ENCODE assay signal across 8 mouse cellular contexts in genomic region chr17:34263811-34264371, GRCm38 (mm10). TPM values are rescaled to one million over a fixed set of nuclear protein-coding genes. Genes with fewer than 3 reads are reported as not detected.
DNase-seq lines count a peak whose midpoint lies in the region; ATAC-seq and TF ChIP-seq lines count a peak whose summit lies in the region.

No protein-coding gene starts in this region.

- TF ChIP-seq RAD21 in CH12.LX (IDR thresholded peaks at IDR 0.05; ENCODE audit: low read depth, low read length): peak; percentile 43

- TF ChIP-seq CTCF in CH12.LX (conservative IDR thresholded peaks at IDR 0.05 in 1 of 2, IDR thresholded peaks at IDR 0.05 in 1 of 2; ENCODE audit: low read depth in 2 of 2, low read length in 2 of 2): peak in 1 of 2 experiments; percentile 85; a peak in 2 of 4 replicates
- TF ChIP-seq CTCF in liver, postnatal 0 days (IDR thresholded peaks at IDR 0.05; ENCODE audit: low read depth): peak; percentile 41

- H3K9ac ChIP-seq in CH12.LX (ENCODE audit: insufficient read depth, low read depth): peak overlapping the region; percentile 98
- 0 out of 2 replicates have a peak overlapping the region, but pooled peaks have one; percentile 16 for H3K9ac ChIP-seq in hindbrain, embryonic 14.5 days
- H3K9ac ChIP-seq in liver, postnatal 0 days (replicated peaks): peak overlapping the region; percentile 66

- peak overlapping the region; percentile 70 to 95 (median 78) for H3K4me3 ChIP-seq in CH12.LX (replicated peaks in 1 of 3; ENCODE audit: low read depth in 2 of 3, low read length in 2 of 3, poor library complexity in 1 of 3)
- H3K4me3 ChIP-seq in hindbrain, embryonic 14.5 days (replicated peaks; ENCODE audit: low read length): peak overlapping the region; percentile 46
- peak overlapping the region; percentile 65 for H3K4me3 ChIP-seq in liver, postnatal 0 days (ENCODE audit: low read depth, low read length)

- H3K4me1 ChIP-seq in CH12.LX (ENCODE audit: control insufficient read depth in 1 of 2, insufficient read depth in 2 of 2): peaks cover 6 to 53% of the 10 kb centered on the region in 2 experiments
- peaks cover 22% of the 10 kb centered on the region for H3K4me1 ChIP-seq in hindbrain, embryonic 14.5 days (replicated peaks; ENCODE audit: control insufficient read depth, insufficient read depth, low read length)
- peaks cover 18% of the 10 kb centered on the region for H3K4me1 ChIP-seq in liver, postnatal 0 days (ENCODE audit: insufficient read depth)

- H3K79me2 ChIP-seq in CH12.LX (replicated peaks; ENCODE audit: control insufficient read depth, extremely low read depth, insufficient read depth, poor library complexity, severe bottlenecking): peaks cover 9% of the 10 kb centered on the region; the same call in 1 of the 2 replicates

- in situ Hi-C loops in CH12.LX (cut with MboI; ENCODE audit: low pct_ligation_motif_present, low pct_unique_long_range_greater_than_20kb, low sequenced_read_pairs): no loop called here

- peak; percentile 61 for TF ChIP-seq POLR2A in CH12.LX (IDR thresholded peaks at IDR 0.05; ENCODE audit: low read depth, low read length)

- peak; percentile 26; the same call in 1 of the 2 replicates for TF ChIP-seq EP300 in CH12.LX (IDR thresholded peaks at IDR 0.05; ENCODE audit: low read length)
- TF ChIP-seq EP300 in liver, postnatal 0 days (IDR thresholded peaks at IDR 0.05; ENCODE audit: low read depth): no peak

- no peaks in the 10 kb centered on the region for H3K27me3 ChIP-seq in CH12.LX (replicated peaks)
- H3K27me3 ChIP-seq in hindbrain, embryonic 14.5 days (ENCODE audit: control insufficient read depth, insufficient read depth, low read length): peaks cover 29% of the 10 kb centered on the region
- peaks cover 33% of the 10 kb centered on the region for H3K27me3 ChIP-seq in liver, postnatal 0 days (ENCODE audit: insufficient read depth, low read length)

- 0 out of 2 replicates have a peak, but pooled peaks have one; percentile 27 for ATAC-seq in common myeloid progenitor, adult 5-6 weeks (replicated peaks; ENCODE audit: low read depth, poor library complexity, severe bottlenecking)
- ATAC-seq in hindbrain, embryonic 14.5 days (ENCODE audit: low FRiP score): no peak
- ATAC-seq in liver, postnatal 0 days: peak; percentile 46; the same call in 1 of the 2 replicates

- peak overlapping the region; percentile 51 for H3K27ac ChIP-seq in CH12.LX (ENCODE audit: insufficient read depth, low read depth)
- H3K27ac ChIP-seq in hindbrain, embryonic 14.5 days: no peak overlapping the region
- H3K27ac ChIP-seq in liver, postnatal 0 days (ENCODE audit: low read depth): no peak overlapping the region

- H3K9me3 ChIP-seq in CH12.LX (replicated peaks; ENCODE audit: low read length): no peaks in the 10 kb centered on the region
- H3K9me3 ChIP-seq in hindbrain, embryonic 14.5 days (ENCODE audit: control insufficient read depth, low read length): no peaks in the 10 kb centered on the region
- H3K9me3 ChIP-seq in liver, postnatal 0 days (ENCODE audit: low read length): no peaks in the 10 kb centered on the region

- dilution Hi-C loops in CH12.LX (cut with MboI; ENCODE audit: extremely low pct_ligation_motif_present, extremely low pct_unique_long_range_greater_than_20kb, low sequenced_read_pairs): no loop called here

- peak; percentile 94 for DNase-seq in CH12.LX (ENCODE audit: extremely low read depth)
- no peak for DNase-seq in hindbrain, embryonic 14.5 days (ENCODE audit: low spot score)
- DNase-seq in liver, postnatal 0 days: peak; percentile 62
- peak; percentile 68 for DNase-seq in retina, embryonic 14.5 days (ENCODE audit: low spot score)
- DNase-seq in adrenal gland, postnatal 10 days: no peak
- DNase-seq in adrenal gland, postnatal 14 days: no peak
- no peak for DNase-seq in right cerebral cortex, adult 18-20 months

- WGBS in hindbrain, embryonic 14.5 days: 2% methylated on average over 14 of the region's 14 CpGs
- 9% methylated on average over 14 of the region's 14 CpGs for WGBS in liver, postnatal 0 days (ENCODE audit: insufficient replicate concordance)

- H3K4me2 ChIP-seq in CH12.LX (ENCODE audit: insufficient read depth, low read depth, poor library complexity, severe bottlenecking): peak overlapping the region; percentile 52; the same call in 1 of the 2 replicates
- peak overlapping the region; percentile 97 for H3K4me2 ChIP-seq in hindbrain, embryonic 14.5 days (replicated peaks)
- H3K4me2 ChIP-seq in liver, postnatal 0 days (ENCODE audit: low read depth, low read length): peak overlapping the region; percentile 95

- H3K36me3 ChIP-seq in CH12.LX (replicated peaks in 1 of 2; ENCODE audit: control insufficient read depth in 1 of 2, insufficient read depth in 1 of 2, low read length in 1 of 2): peaks cover 18 to 31% of the 10 kb centered on the region in 2 experiments
- no peaks in the 10 kb centered on the region for H3K36me3 ChIP-seq in hindbrain, embryonic 14.5 days (replicated peaks; ENCODE audit: control insufficient read depth, insufficient read depth)
- H3K36me3 ChIP-seq in liver, postnatal 0 days (replicated peaks; ENCODE audit: insufficient read depth, low read length): no peaks in the 10 kb centered on the region

TF ChIP-seq in CH12.LX, 34 proteins besides CTCF, POLR2A, EP300 and RAD21 (continues in another document):
- TF ChIP-seq MYC (IDR thresholded peaks at IDR 0.05; ENCODE audit: low read depth, low read length) (peak; percentile 82), USF2 (conservative IDR thresholded peaks at IDR 0.05; ENCODE audit: low read depth, low read length) (no peak), TBP (conservative IDR thresholded peaks at IDR 0.05; ENCODE audit: low read depth, low read length) (peak; percentile 76), RCOR1 (conservative IDR thresholded peaks at IDR 0.05; ENCODE audit: low read depth, low read length) (no peak), SMC3 (IDR thresholded peaks at IDR 0.05; ENCODE audit: low read depth, low read length) (peak; percentile 51), MAFK (IDR thresholded peaks at IDR 0.05; ENCODE audit: insufficient replicate concordance, low read length) (0 out of 2 replicates have a peak, but pooled peaks have one; percentile 43), MAX (IDR thresholded peaks at IDR 0.05; ENCODE audit: low read length) (0 out of 2 replicates have a peak, but pooled peaks have one; percentile 41), BHLHE40 (IDR thresholded peaks at IDR 0.05; ENCODE audit: low read depth, low read length) (peak; percentile 59), NRF1 (IDR thresholded peaks at IDR 0.05; ENCODE audit: low read depth, low read length) (no peak), GABPA (IDR thresholded peaks at IDR 0.05; ENCODE audit: insufficient replicate concordance, low read depth, low read length) (no peak), MAZ (IDR thresholded peaks at IDR 0.05; ENCODE audit: low read depth, low read length) (peak; percentile 98), E2F4 (IDR thresholded peaks at IDR 0.05; ENCODE audit: insufficient replicate concordance, low read depth, low read length) (no peak), ETS1 (conservative IDR thresholded peaks at IDR 0.05; ENCODE audit: low read depth, low read length) (peak; percentile 48), CHD1 (IDR thresholded peaks at IDR 0.05; ENCODE audit: low read depth, low read length) (peak; percentile 41; the same call in 1 of the 2 replicates), IRF4 (IDR thresholded peaks at IDR 0.05; ENCODE audit: low read depth, low read length) (peak; percentile 59), MXI1 (IDR thresholded peaks at IDR 0.05; ENCODE audit: low read depth, low read length) (peak; percentile 45; the same call in 1 of the 2 replicates), UBTF (IDR thresholded peaks at IDR 0.05; ENCODE audit: low read depth, low read length) (0 out of 2 replicates have a peak, but pooled peaks have one; percentile 47), ELF1 (IDR thresholded peaks at IDR 0.05; ENCODE audit: low read depth, low read length) (no peak)

RNA-seq across cellular contexts. Expression of gene H2-Ab1, which starts 6.4 kb away (rescaled TPM):
- total RNA-seq in CH12.LX (2012; rRNA removed) (114 and 158 TPM in 2 replicates), CH12.LX (2014; rRNA removed) (105 and 119 TPM in 2 replicates)
- 634 and 699 TPM in 2 replicates for polyA plus RNA-seq in CH12.LX (2012; ENCODE audit: insufficient read length, low read depth)
- total RNA-seq in common myeloid progenitor, adult 5-6 weeks (2017): 67.2 and 91.5 TPM in 2 replicates
- 0.80 and 1.8 TPM in 2 replicates for polyA plus RNA-seq in hindbrain, embryonic 14.5 days (2014; fragmentation: Nextera tagmentation; extraction: Ambion mirVana)
- polyA plus RNA-seq in liver, postnatal 0 days (2015; fragmentation: Nextera tagmentation; extraction: Ambion mirVana): 22.7 and 24.9 TPM in 2 replicates
- 10 to 100 TPM; 27.9 to 36.1 TPM for total RNA-seq in adrenal gland, postnatal 10 days (2021)
- total RNA-seq in adrenal gland, postnatal 14 days (2021): 19.8 and 71.0 TPM in 2 replicates

RNA-seq across cellular contexts. Expression of gene H2-Aa, which starts 23.7 kb away (rescaled TPM):
- total RNA-seq in CH12.LX (2012; rRNA removed) (385 and 450 TPM in 2 replicates), CH12.LX (2014; rRNA removed) (481 and 488 TPM in 2 replicates)
- polyA plus RNA-seq in CH12.LX (2012; ENCODE audit: insufficient read length, low read depth): 930 and 958 TPM in 2 replicates
- 17.1 and 26.2 TPM in 2 replicates for total RNA-seq in common myeloid progenitor, adult 5-6 weeks (2017)
- 0.31 and 0.58 TPM in 2 replicates for polyA plus RNA-seq in hindbrain, embryonic 14.5 days (2014; fragmentation: Nextera tagmentation; extraction: Ambion mirVana)
- 12.0 and 15.3 TPM in 2 replicates for polyA plus RNA-seq in liver, postnatal 0 days (2015; fragmentation: Nextera tagmentation; extraction: Ambion mirVana)
- 10 to 100 TPM; 40.5 to 44.8 TPM for total RNA-seq in adrenal gland, postnatal 10 days (2021)
- 21.7 and 108 TPM in 2 replicates for total RNA-seq in adrenal gland, postnatal 14 days (2021)

RNA-seq across cellular contexts. Expression of gene H2-Ob, which starts 25.2 kb away (rescaled TPM):
- 8.4 and 13.7 TPM in 2 replicates for total RNA-seq in CH12.LX (2012; rRNA removed)
- total RNA-seq in CH12.LX (2014; rRNA removed): 31.9 and 39.7 TPM in 2 replicates
- 19.9 and 27.2 TPM in 2 replicates for polyA plus RNA-seq in CH12.LX (2012; ENCODE audit: insufficient read length, low read depth)
- 25.5 and 27.7 TPM in 2 replicates for total RNA-seq in common myeloid progenitor, adult 5-6 weeks (2017)
- not detected in 2 replicates for polyA plus RNA-seq in hindbrain, embryonic 14.5 days (2014; fragmentation: Nextera tagmentation; extraction: Ambion mirVana)
- polyA plus RNA-seq in liver, postnatal 0 days (2015; fragmentation: Nextera tagmentation; extraction: Ambion mirVana): 1.1 and 1.2 TPM in 2 replicates
- 1 to 10 TPM; 2.7 to 3.5 TPM for total RNA-seq in adrenal gland, postnatal 10 days (2021)
- 1.3 and 16.6 TPM in 2 replicates for total RNA-seq in adrenal gland, postnatal 14 days (2021)

RNA-seq across cellular contexts. Expression of gene H2-Eb1, which starts 41.8 kb away (rescaled TPM):
- total RNA-seq in CH12.LX (2012; rRNA removed) (574 and 629 TPM in 2 replicates), CH12.LX (2014; rRNA removed) (511 and 534 TPM in 2 replicates)
- polyA plus RNA-seq in CH12.LX (2012; ENCODE audit: insufficient read length, low read depth): 898 and 899 TPM in 2 replicates
- total RNA-seq in common myeloid progenitor, adult 5-6 weeks (2017): 17.3 and 17.9 TPM in 2 replicates
- 3.9 and 4.2 TPM in 2 replicates for polyA plus RNA-seq in hindbrain, embryonic 14.5 days (2014; fragmentation: Nextera tagmentation; extraction: Ambion mirVana)
- 8.2 and 9.3 TPM in 2 replicates for polyA plus RNA-seq in liver, postnatal 0 days (2015; fragmentation: Nextera tagmentation; extraction: Ambion mirVana)
- total RNA-seq in adrenal gland, postnatal 10 days (2021): 10 to 100 TPM; 33.3 to 37.7 TPM
- 22.8 and 92.3 TPM in 2 replicates for total RNA-seq in adrenal gland, postnatal 14 days (2021)

Comparison
In these comparisons a context has a peak if more than half of its experiments do, and no peak if none do; other contexts are left out.
1. DNase-seq: peak in CH12.LX (single experiment), liver, postnatal 0 days (single experiment) and retina, embryonic 14.5 days (single experiment); none in hindbrain, embryonic 14.5 days (single experiment), adrenal gland, postnatal 10 days (single experiment), adrenal gland, postnatal 14 days (single experiment) and right cerebral cortex, adult 18-20 months (single experiment).
2. H3K9ac ChIP-seq: peak in every context shown above with its lines; median percentile 98 in CH12.LX; 66 in liver, postnatal 0 days; 16 in hindbrain, embryonic 14.5 days.
3. Peak in every context shown above with its lines, with median percentiles within 50 percentile points of each other: H3K4me2 ChIP-seq and H3K4me3 ChIP-seq.